Mouse (Mus musculus): ENCODE results near the gene Fbxo11.

DNA sequence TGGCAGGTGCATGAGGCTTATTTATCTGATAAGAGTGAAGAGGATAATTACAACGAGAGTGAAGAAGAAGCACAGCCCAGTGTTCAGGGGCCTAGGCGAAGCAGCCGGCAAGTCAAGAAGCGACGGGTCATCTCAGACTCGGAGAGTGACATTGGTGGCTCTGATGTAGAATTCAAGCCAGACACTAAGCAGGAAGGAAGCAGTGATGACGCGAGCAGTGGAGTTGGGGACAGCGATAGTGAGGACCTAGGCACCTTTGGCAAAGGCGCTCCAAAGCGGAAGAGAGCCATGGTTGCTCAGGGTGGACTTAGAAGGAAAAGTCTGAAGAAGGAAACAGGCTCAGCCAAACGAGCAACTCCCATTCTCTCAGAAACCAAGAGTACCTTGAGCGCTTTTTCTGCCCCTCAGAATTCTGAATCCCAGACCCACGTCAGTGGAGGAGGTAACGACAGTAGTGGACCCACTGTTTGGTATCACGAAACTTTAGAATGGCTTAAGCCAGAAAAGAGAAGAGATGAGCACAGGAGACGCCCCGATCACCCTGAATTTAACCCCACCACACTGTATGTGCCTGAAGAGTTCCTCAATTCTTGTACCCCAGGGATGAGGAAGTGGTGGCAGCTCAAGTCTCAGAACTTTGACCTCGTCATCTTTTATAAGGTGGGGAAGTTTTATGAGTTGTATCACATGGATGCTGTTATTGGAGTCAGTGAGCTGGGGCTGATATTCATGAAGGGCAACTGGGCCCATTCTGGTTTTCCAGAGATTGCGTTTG is 80.5 kb downstream of the Fbxo11 start:
- no peak for TF ChIP-seq POLR2A (IDR thresholded peaks at IDR 0.05; ENCODE audit: low read depth, low read length)
- no peak for TF ChIP-seq CTCF (conservative IDR thresholded peaks at IDR 0.05; ENCODE audit: insufficient read depth, insufficient read length, low read depth, low read length)
